Mouse (Mus musculus): ENCODE measurements around the gene Rps28. TPM values are rescaled to one million over a fixed set of nuclear protein-coding genes. Genes with fewer than 3 reads are reported as not detected.
"Not testable (repeated sequence)": the region's sequence is repeated elsewhere in the genome, so short reads cannot be mapped to it uniquely, and the experiment has no call there.

The Rps28 gene
- 1,000 to 10,000 TPM; 1,918 to 2,060 TPM for total RNA-seq (2021)
- long read RNA-seq, experiment 1, transcript Rps28-205 (4 exons, 382 nt): major isoform, 544 of 774 reads
- long read RNA-seq, experiment 1, transcript Rps28-201 (4 exons, 392 nt): minor isoform, 208 of 774 reads
- long read RNA-seq, experiment 1, partial matches to known transcripts: 16 of 774 reads
- long read RNA-seq, experiment 1, other reads (novel, unspliced or antisense): 2 of 774 reads
- long read RNA-seq, experiment 2, transcript Rps28-201 (4 exons, 392 nt): minor isoform, 159 of 627 reads
- long read RNA-seq, experiment 2, transcript Rps28-205 (4 exons, 382 nt): major isoform, 399 of 627 reads
- long read RNA-seq, experiment 2, transcript Rps28-204 (3 exons, 372 nt): minor isoform, 5 of 627 reads
- long read RNA-seq, experiment 2, partial matches to known transcripts: 56 of 627 reads
- long read RNA-seq, experiment 2, other reads (novel, unspliced or antisense): 6 of 627 reads

- DNase-seq (ENCODE audit: low spot score in 2 of 2): peak; percentile 95 to 97
Observed at GRCm38 (mm10) chr17:33824084-33824996, at the start of gene Rps28, which contains the start of gene Ndufa7. Rps28 (minus strand) TSS chr17:33824562. Ndufa7 (plus strand) TSS chr17:33824572.

- DNase-seq (ENCODE audit: low spot score in 2 of 2): not testable (repeated sequence)
Observed at GRCm38 (mm10) chr17:33873537-33873936, 49.2 kb upstream of the Rps28 start, which contains the start of gene Gm7029. Gm7029 (plus strand) TSS chr17:33873837.

- peak in 1 of 2 experiments; percentile 25 for DNase-seq (ENCODE audit: low spot score in 2 of 2)
Observed at GRCm38 (mm10) chr17:33865330-33866030, 41.1 kb upstream of the Rps28 start.

DNA sequence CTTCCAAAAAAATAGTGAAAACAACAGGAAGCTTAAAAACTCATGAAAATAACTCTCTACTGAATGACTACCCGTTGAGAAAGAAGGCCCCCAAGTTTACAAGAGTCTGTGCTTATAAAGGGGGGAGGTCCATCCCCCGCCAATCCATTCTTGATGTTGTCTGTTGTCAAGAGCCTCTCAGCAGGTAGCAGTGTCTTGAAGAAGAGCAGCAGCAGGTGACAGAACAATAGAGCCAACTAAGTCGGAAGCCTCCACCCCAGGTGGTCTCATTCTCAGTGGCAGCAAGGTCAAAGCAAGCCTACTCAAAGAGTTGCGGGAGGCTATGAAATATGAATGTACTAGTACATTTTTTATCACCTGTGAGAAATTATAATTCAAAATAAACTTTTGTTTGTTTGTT is 33.5 kb upstream of the Rps28 start:
- no peak for DNase-seq (ENCODE audit: low spot score in 2 of 2)

GRCm38 (mm10) chr17:33851331-33851730 is 27.0 kb upstream of the Rps28 start:
- DNase-seq (ENCODE audit: low spot score in 2 of 2): no peak

DNA sequence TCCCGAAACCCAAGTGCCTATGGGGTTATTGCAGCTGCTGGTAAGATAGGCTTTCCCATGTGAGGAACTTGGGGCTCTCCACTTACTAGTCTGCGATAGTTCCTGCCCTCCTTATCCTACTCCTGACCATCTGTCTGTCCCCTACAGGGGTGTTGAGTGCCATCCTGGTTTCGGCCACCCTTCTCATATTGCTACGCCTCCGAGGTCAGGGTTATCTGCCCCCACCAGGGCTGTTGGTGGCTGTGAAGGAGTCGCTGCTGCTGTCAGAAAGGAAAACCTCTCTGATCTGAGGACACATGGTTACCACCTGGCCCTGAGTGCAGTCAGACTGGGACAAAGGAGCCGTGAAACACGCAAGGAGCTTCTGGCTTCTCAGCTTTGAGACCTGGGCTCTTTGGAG is 23.8 kb upstream of the Rps28 start:
- DNase-seq (ENCODE audit: low spot score in 2 of 2): no peak

DNA sequence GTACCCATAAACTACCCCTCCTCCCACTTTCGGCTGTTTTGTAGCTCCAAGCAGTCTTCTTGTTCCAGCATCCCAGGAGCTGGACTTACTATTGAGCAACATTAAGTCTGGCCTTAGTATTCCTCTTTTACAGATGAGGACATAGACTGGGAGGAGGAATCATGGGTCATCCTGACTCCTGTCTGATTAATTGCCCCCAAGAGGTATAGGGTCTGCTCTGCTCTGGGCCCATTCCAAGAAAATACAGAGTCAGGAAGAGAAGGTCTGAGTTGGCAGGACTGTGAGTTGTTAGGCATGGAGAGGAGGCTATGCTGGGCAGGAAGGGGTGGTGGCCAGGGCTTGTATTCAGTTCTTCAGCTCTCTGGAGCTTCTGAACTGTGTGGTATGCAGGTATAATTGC is 19.8 kb upstream of the Rps28 start:
- no peak for DNase-seq (ENCODE audit: low spot score in 2 of 2)

GRCm38 (mm10) chr17:33842966-33843795 is 18.8 kb upstream of the Rps28 start, which contains the start of gene Cd320:
Cd320 (plus strand) TSS chr17:33843091.
- peak; percentile 69 to 84 for DNase-seq (ENCODE audit: low spot score in 2 of 2)

DNA sequence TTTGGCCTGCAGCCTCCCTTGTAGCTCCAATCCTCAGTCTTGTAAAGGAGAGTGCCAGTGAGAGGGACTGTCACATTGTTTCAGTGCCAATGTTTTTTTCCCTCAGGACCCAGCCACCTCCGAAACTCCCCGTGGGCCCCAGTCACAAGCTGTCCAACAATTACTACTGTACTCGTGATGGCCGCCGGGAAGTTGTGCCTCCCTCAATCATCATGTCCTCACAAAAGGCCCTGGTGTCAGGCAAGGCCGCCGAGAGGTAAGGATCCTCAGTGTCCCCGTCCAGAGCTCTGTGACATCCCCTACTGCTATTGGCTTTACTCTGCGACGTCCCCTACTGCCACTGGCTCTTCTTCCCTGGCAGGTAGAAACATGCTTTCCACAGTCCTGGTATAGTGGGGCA is 5.2 kb upstream of the Rps28 start:
- no peak for DNase-seq (ENCODE audit: low spot score in 2 of 2)

DNA sequence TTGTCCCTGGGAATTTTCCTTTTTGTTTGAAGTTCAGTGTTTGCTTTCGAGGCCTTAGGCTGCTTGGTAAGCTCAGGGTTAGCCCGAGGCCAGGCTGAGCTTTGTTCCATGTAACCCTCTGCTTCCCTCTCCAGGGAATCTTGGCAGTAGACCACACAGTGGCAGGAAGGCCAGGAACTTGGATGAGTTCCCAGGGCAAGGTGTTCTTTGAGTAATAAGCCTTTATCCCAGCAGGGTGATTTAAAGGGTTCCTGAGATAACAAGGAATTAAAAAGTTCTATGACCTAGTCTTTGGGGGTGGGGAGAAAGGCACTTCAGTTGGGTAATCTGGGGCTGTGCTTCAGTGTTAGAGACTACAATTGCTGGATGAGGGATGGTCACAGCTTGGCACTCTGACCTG is 4.5 kb upstream of the Rps28 start:
- DNase-seq (ENCODE audit: low spot score in 2 of 2): peak in 1 of 2 experiments; percentile 65

- DNase-seq (ENCODE audit: low spot score in 2 of 2): no peak
Observed at GRCm38 (mm10) chr17:33826850-33827249, 2.5 kb upstream of the Rps28 start.

DNA sequence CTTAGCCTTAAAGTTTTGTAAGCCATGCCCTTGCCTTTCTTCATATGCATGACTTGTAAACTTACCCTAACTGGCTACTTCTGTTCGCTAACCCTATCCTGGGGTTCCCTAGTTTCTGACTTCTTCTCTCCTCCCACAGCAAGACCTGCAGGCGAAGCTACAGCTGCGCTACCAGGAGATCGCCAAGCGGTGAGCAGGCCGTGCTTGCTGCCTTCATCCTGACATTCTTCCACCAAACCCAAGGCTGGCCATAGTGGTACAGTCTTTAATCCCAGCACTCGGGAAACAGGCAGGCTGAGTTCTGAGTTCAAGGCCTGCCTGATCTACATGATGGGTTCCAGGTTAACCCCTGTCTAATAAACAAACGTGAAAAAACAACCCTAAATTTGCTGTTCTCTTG is 1.1 kb upstream of the Rps28 start:
- no peak for DNase-seq (ENCODE audit: low spot score in 2 of 2)

- DNase-seq (ENCODE audit: low spot score in 2 of 2): not testable (repeated sequence)
Observed at GRCm38 (mm10) chr17:33824997-33825330, 602 bp upstream of the Rps28 start.

DNA sequence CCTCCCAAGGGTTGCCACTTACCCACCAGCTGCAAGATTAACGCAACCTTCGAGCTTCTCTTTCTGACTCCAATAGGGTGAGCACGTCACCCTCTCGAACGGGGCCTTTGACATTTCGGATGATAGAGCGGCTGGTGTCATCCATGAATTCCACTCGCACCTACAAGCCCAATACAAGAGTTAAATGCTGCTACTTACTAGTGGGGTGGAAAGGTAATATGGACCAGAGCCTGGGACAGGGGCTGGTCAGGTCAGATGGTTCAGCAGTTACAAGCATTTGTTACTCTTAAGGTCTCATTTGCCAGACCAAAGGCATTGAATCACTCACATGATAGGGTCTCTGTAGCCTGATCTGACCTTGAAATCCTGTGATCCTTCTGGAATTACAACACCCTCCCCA is 1.2 kb downstream of the Rps28 start:
- not testable (repeated sequence) for DNase-seq (ENCODE audit: low spot score in 2 of 2)

DNA sequence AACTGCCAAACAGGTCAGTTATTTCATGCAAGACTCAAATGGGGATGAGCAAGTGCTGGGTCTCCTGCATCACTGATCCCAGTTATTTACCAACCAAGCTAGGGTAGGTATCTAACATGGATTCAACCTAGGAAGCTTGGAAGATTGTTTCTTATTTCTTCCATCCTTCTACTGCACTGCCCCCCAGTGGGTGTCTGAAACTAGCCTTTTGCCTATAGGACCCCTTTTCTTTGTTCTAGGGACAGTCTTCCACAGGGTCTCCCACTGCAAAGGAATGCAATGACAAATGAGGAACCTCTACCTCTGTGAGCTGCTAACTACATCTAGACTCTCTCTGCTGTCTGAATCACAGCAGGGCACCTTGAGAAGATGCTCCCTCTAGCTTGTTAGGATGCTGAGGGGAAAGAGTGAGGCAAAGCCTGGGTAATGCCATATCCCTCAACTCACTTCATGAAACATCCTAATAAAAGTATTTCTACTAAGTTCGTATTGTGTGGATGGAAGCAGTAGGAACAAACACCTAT is 1.9 kb downstream of the Rps28 start:
- DNase-seq (ENCODE audit: low spot score in 2 of 2): no peak

GRCm38 (mm10) chr17:33817969-33818643 is 6.3 kb downstream of the Rps28 start:
- DNase-seq (ENCODE audit: low spot score in 2 of 2): no peak

DNA sequence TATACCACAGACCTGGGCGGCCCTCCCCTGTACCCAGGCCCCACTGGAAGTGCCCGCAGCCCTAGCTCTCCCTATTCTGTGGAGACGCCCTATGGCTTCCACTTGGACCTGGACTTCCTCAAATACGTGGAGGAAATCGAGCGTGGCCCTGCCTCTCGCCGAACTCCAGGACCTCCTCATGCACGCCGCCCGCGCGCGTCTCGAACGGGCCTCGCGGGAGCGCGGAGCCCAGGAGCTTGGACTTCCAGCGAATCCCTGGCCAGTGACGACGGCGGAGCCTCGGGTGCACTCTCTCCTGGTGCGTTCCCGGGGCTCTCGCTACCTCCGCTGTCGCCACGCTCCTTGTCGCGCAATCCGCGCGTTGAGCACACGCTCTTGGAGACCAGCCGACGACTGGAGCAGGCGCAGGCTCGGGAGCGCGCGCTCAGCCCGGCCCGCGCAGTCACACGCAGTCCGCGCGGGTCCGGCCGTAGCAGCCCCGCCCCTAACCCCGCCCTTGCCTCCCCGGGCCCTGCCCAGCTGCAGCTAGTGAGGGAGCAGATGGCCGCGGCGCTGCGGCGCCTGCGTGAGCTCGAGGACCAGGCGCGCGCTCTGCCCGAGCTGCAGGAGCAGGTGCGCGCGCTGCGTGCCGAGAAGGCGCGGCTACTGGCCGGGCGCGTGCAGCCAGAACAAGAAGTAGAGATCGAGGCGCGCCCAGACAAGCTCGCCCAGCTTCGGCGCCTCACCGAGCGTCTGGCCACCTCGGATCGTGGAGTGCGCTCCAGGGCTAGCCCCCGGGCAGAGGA is 7.0 kb downstream of the Rps28 start:
- peak; percentile 71 to 79 for DNase-seq (ENCODE audit: low spot score in 2 of 2)

DNA sequence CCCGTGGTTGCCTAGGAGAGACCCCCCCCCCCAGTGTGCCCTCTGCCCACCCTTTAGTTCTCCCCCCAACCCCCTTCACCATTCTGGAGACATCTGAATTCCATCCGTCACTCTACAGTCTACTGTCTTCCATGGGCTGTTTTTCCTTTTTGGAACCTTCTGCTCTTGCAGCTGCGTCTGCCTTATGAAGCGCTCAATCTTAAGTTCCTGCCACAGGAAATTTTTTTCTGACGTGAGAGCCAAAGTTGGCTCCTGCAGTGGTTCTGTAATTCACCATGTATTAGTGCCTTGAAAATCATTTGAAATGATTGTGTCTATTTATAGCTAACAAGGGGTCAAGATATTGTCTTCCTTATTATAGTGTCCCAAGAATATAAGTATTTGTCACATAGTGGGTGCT is 7.8 kb downstream of the Rps28 start:
- no peak for DNase-seq (ENCODE audit: low spot score in 2 of 2)

DNA sequence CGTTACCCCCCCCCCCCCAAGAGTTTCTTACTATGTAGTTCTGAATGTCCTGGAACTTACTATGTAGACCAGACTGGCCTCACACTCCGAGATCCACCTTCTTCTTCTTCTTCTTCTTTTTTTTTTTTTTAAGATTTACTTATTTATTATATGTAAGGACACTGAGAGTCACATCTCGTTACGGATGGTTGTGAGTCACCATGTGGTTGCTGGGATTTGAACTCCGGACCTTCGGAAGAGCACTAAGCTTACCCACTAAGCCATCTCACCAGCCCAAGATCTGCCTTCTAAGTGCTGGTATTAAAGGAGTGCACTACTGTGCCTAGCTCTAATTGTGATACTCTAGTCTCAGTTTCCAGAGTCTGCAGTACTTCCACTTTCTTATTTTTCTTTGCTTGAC is 9.0 kb downstream of the Rps28 start:
- no peak for DNase-seq (ENCODE audit: low spot score in 2 of 2)
